Mouse (Mus musculus) MEL (cell line): ENCODE results near the gene Tab1. TPM values are rescaled to one million over a fixed set of nuclear protein-coding genes. Genes with fewer than 3 reads are reported as not detected.

Experiments used
- DNase-seq: peaks from one replicate; pipeline ENCODE4 v3.0.0; 2011; ENCODE audit warnings: low read depth, low spot score
- H3K27ac ChIP-seq: 2 replicates; pipeline ENCODE4 v1.5.1; 2012; ENCODE audit warnings: low read depth, mild to moderate bottlenecking, control low read depth, low read length, moderate library complexity; ENCODE audit not compliant: control insufficient read depth
- H3K27me3 ChIP-seq, 2 experiments: fragments of 150-350 bp in 1 of 2; sonication (generic) in 1 of 2; 2 replicates each; pipeline ENCODE4 v1.6.1; 2012; ENCODE audit warnings: low read length in 2 of 2, mild to moderate bottlenecking in 2 of 2, improper control_type of control experiment in 1 of 2, moderate library complexity in 1 of 2; ENCODE audit not compliant: insufficient read depth in 2 of 2, control insufficient read depth in 1 of 2
- H3K36me3 ChIP-seq, 2 experiments: 2 replicates each; pipeline ENCODE4 v1.6.1; 2012 to 2014; ENCODE audit warnings: low read length in 2 of 2, improper control_type of control experiment in 1 of 2, inconsistent platforms in 1 of 2, mild to moderate bottlenecking in 1 of 2; ENCODE audit not compliant: insufficient read depth in 2 of 2, control insufficient read depth in 1 of 2
- H3K4me1 ChIP-seq, 2 experiments: fragments of 150-350 bp in 1 of 2; sonication (generic) in 1 of 2; 2 replicates each; pipeline ENCODE4 v1.6.1; 2012; ENCODE audit warnings: low read length in 2 of 2, improper control_type of control experiment in 1 of 2, mild to moderate bottlenecking in 1 of 2; ENCODE audit not compliant: insufficient read depth in 2 of 2, control insufficient read depth in 1 of 2
- H3K4me3 ChIP-seq, 2 experiments: fragments of 150-350 bp in 1 of 2; sonication (generic) in 1 of 2; 2 replicates each; pipeline ENCODE4 v1.5.1; 2012; ENCODE audit warnings: low read depth in 2 of 2, low read length in 2 of 2, mild to moderate bottlenecking in 2 of 2, moderate library complexity in 2 of 2, control low read depth in 1 of 2, improper control_type of control experiment in 1 of 2; ENCODE audit not compliant: control insufficient read depth in 1 of 2, insufficient read depth in 1 of 2
- H3K79me2 ChIP-seq: 2 replicates; pipeline ENCODE4 v1.6.1; 2012; ENCODE audit warnings: mild to moderate bottlenecking, low read length, moderate library complexity; ENCODE audit not compliant: control insufficient read depth, poor library complexity, insufficient read depth
- H3K9ac ChIP-seq: 2 replicates; pipeline ENCODE4 v1.6.1; 2012; ENCODE audit warnings: low read depth, mild to moderate bottlenecking, control low read depth, low read length, moderate library complexity; ENCODE audit not compliant: control insufficient read depth, poor library complexity, severe bottlenecking
- H3K9me3 ChIP-seq: fragments of 150-350 bp; sonication (generic); replicated peaks from 2 replicates; pipeline ENCODE4 v1.6.1; 2012; ENCODE audit warnings: mild to moderate bottlenecking, low read length, improper control_type of control experiment, moderate library complexity; ENCODE audit not compliant: insufficient read depth
- BHLHE40 ChIP-seq: IDR thresholded peaks from 2 replicates; pipeline ENCODE4 v1.6.1; 2012; ENCODE audit warnings: low read depth, mild to moderate bottlenecking, inconsistent platforms, low read length, improper control_type of control experiment, borderline replicate concordance
- CHD2 ChIP-seq: IDR thresholded peaks from 2 replicates; pipeline ENCODE4 v1.6.1; 2011; ENCODE audit warnings: low read length, improper control_type of control experiment
- CTCF ChIP-seq, 3 experiments: IDR thresholded peaks in 2 of 3; conservative IDR thresholded peaks in 1 of 3; 2 replicates each; pipeline ENCODE4 v1.5.1; 2011 to 2012; ENCODE audit warnings: low read length in 3 of 3, low read depth in 2 of 3, mild to moderate bottlenecking in 2 of 3, improper control_type of control experiment in 1 of 3, inconsistent platforms in 1 of 3, mixed read lengths in 1 of 3, moderate library complexity in 1 of 3; ENCODE audit not compliant: control insufficient read depth in 1 of 3, insufficient read depth in 1 of 3, poor library complexity in 1 of 3, severe bottlenecking in 1 of 3
- E2F4 ChIP-seq: IDR thresholded peaks from 2 replicates; pipeline ENCODE4 v1.6.1; 2011; ENCODE audit warnings: low read depth, low read length, improper control_type of control experiment, borderline replicate concordance
- GATA1 ChIP-seq: IDR thresholded peaks from 2 replicates; pipeline ENCODE4 v1.6.1; 2011; ENCODE audit warnings: low read depth, low read length, improper control_type of control experiment
- KAT2A ChIP-seq: conservative IDR thresholded peaks from 2 replicates; pipeline ENCODE4 v1.6.1; 2012; ENCODE audit warnings: low read depth, low read length, improper control_type of control experiment, inconsistent platforms
- MAZ ChIP-seq: IDR thresholded peaks from 2 replicates; pipeline ENCODE4 v1.6.1; 2012; ENCODE audit warnings: low read depth, mild to moderate bottlenecking, inconsistent platforms, low read length, improper control_type of control experiment
- MXI1 ChIP-seq: IDR thresholded peaks from 2 replicates; pipeline ENCODE4 v1.6.1; 2011; ENCODE audit warnings: mild to moderate bottlenecking, low read depth, low read length, improper control_type of control experiment
- MYB ChIP-seq: IDR thresholded peaks from 2 replicates; pipeline ENCODE4 v1.6.1; 2011; ENCODE audit warnings: mild to moderate bottlenecking, low read depth, low read length, improper control_type of control experiment
- MYC ChIP-seq: IDR thresholded peaks from 2 replicates; pipeline ENCODE4 v1.6.1; 2011; ENCODE audit warnings: low read depth, mild to moderate bottlenecking, low read length, improper control_type of control experiment, moderate library complexity
- POLR2A ChIP-seq, 2 experiments: IDR thresholded peaks; 2 replicates each; pipeline ENCODE4 v1.6.1; 2011 to 2012; ENCODE audit warnings: low read length in 2 of 2, mild to moderate bottlenecking in 2 of 2, control low read depth in 1 of 2, improper control_type of control experiment in 1 of 2, low read depth in 1 of 2, moderate library complexity in 1 of 2; ENCODE audit not compliant: control insufficient read depth in 1 of 2, insufficient read depth in 1 of 2, poor library complexity in 1 of 2
- POLR2AphosphoS5 ChIP-seq: IDR thresholded peaks from 2 replicates; pipeline ENCODE4 v1.6.1; 2012; ENCODE audit warnings: low read depth, borderline replicate concordance, mild to moderate bottlenecking, inconsistent platforms, low read length, moderate library complexity, mixed read lengths
- RAD21 ChIP-seq: IDR thresholded peaks from 2 replicates; pipeline ENCODE4 v1.6.1; 2011; ENCODE audit warnings: mild to moderate bottlenecking, low read depth, low read length, improper control_type of control experiment
- RCOR1 ChIP-seq: IDR thresholded peaks from 2 replicates; pipeline ENCODE4 v1.6.1; 2012; ENCODE audit warnings: low read depth, mild to moderate bottlenecking, inconsistent platforms, low read length, improper control_type of control experiment
- SIN3A ChIP-seq: IDR thresholded peaks from 2 replicates; pipeline ENCODE4 v1.6.1; 2012; ENCODE audit warnings: low read length, improper control_type of control experiment, inconsistent platforms
- SMC3 ChIP-seq: IDR thresholded peaks from 2 replicates; pipeline ENCODE4 v1.6.1; 2011; ENCODE audit warnings: low read depth, low read length, improper control_type of control experiment
- TAL1 ChIP-seq: IDR thresholded peaks from 2 replicates; pipeline ENCODE4 v1.6.1; 2012; ENCODE audit warnings: mild to moderate bottlenecking, inconsistent platforms, low read length, moderate library complexity, mixed read lengths
- TCF12 ChIP-seq: IDR thresholded peaks from 2 replicates; pipeline ENCODE4 v1.6.1; 2014; ENCODE audit warnings: low read depth, mild to moderate bottlenecking, inconsistent platforms, low read length, improper control_type of control experiment, moderate library complexity
- USF1 ChIP-seq: IDR thresholded peaks from 2 replicates; pipeline ENCODE4 v1.6.1; 2014; ENCODE audit warnings: low read depth, mild to moderate bottlenecking, inconsistent platforms, low read length, improper control_type of control experiment, moderate library complexity
- ZKSCAN1 ChIP-seq: IDR thresholded peaks from 2 replicates; pipeline ENCODE4 v1.6.1; 2012; ENCODE audit warnings: low read depth, mild to moderate bottlenecking, inconsistent platforms, low read length, improper control_type of control experiment, moderate library complexity
- ZMIZ1 ChIP-seq: IDR thresholded peaks from 2 replicates; pipeline ENCODE4 v1.6.1; 2012; ENCODE audit warnings: low read depth, mild to moderate bottlenecking, inconsistent platforms, low read length, improper control_type of control experiment, moderate library complexity
- polyA plus RNA-seq, 2 experiments: library from polyadenylated mRNA; stranded (reverse) in 1 of 2; unstranded in 1 of 2; fragments of >175 nt in 1 of 2; fragments of >200 nt in 1 of 2; gene quantifications; 2 replicates each; pipeline versions ENCODE4 v1.2.1 to v1.2.4; 2012; ENCODE audit warnings: low replicate concordance in 2 of 2, low read depth in 1 of 2; ENCODE audit not compliant: insufficient read length in 2 of 2, insufficient read depth in 1 of 2, missing spikeins in 1 of 2
- total RNA-seq: library from RNA; depleted of rRNA; stranded (reverse); fragments of 300-350 nt; gene quantifications from 2 replicates; pipeline ENCODE4 v1.2.3, GENCODE M21; 2012

Gene Tab1
- total and polyA plus RNA-seq, 3 experiments, result 23.3 to 31.1 TPM; not detected in 1

DNA sequence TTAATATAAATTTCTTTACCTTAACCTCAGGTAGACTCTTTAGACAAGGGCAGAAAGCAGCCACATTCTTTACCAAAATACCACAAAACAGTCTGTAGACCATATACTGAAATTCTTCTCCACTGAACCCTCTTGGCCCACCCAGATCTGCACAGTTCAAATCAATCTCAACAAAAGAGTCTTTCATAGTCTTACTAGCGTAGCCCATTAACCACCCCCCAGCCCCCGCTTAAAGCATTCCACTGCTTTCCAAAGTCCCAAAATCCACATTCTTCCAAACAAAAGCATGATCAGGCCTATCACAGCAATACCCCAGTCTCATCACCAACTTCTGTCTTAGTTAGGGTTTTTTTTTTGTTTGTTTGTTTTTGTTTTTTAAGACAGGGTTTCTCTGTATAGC, 66.6 kb downstream of the Tab1 start:
- H3K79me2 ChIP-seq, result no peaks in the 10 kb centered on the region
- no peaks in the 10 kb centered on the region for H3K36me3 ChIP-seq
- TF ChIP-seq GATA1 (no peak), KAT2A (no peak), RCOR1 (no peak), SIN3A (no peak), ZKSCAN1 (no peak), SMC3 (no peak), POLR2AphosphoS5 (no peak), USF1 (no peak), MAZ (no peak), RAD21 (no peak), POLR2A (IDR thresholded peaks at IDR 0.05; ENCODE audit: control insufficient read depth in 1 of 2, insufficient read depth in 1 of 2, low read depth in 1 of 2, low read length in 2 of 2, poor library complexity in 1 of 2) (no peak), MYB (no peak)
- H3K27me3 ChIP-seq, result peaks cover 0 to 6% of the 10 kb centered on the region in 2 experiments; a peak in 3 of 4 replicates
- DNase-seq, result no peak
- H3K4me1 ChIP-seq, result no peaks in the 10 kb centered on the region
- H3K4me3 ChIP-seq, result no peak overlapping the region
- no peak overlapping the region for H3K27ac ChIP-seq
- H3K9me3 ChIP-seq, result no peaks in the 10 kb centered on the region
- no peak overlapping the region for H3K9ac ChIP-seq

DNA sequence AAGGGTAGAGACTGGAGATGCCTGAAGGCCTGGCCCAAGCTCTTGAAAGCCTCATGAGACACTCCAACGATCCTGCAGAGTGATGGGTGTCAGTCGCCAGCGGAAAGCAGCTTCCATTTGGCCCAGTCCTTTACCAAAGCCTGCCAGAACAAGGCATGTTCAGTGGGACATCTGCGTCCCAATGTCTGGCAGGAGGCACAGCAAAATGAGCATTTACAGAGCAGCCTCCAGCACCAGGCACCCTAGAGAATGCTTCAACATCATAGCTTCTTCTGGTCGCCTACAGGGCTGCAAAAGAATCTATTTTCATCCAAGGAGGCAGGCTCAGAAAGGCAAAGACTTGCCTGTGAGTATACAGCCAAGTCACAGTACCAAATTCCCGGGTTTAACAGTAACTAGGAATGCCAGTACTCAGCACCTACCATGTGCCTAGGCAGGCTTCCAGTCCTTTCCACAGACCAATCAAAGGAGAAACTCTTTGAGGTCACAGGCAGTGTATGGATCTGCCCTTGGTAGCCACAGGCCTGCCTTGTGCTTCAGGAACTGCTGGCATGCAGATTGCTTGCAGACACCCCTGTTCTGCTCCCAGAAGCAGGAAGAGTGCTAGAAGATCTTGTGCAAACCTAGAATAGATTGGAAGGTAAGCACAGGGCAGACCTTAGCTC, 69.3 kb downstream of the Tab1 start:
- no peaks in the 10 kb centered on the region for H3K4me1 ChIP-seq
- no peak overlapping the region for H3K9ac ChIP-seq
- H3K36me3 ChIP-seq, result no peaks in the 10 kb centered on the region
- H3K79me2 ChIP-seq, result no peaks in the 10 kb centered on the region
- H3K9me3 ChIP-seq, result no peaks in the 10 kb centered on the region
- peaks cover 0 to 7% of the 10 kb centered on the region in 2 experiments; a peak in 3 of 4 replicates for H3K27me3 ChIP-seq
- no peak overlapping the region for H3K4me3 ChIP-seq
- no peak for TF ChIP-seq POLR2AphosphoS5
- no peak for TF ChIP-seq CTCF (IDR thresholded peaks at IDR 0.05 in 2 of 3, conservative IDR thresholded peaks at IDR 0.05 in 1 of 3; ENCODE audit: control insufficient read depth in 1 of 3, insufficient read depth in 1 of 3, low read depth in 2 of 3, low read length in 3 of 3, poor library complexity in 1 of 3, severe bottlenecking in 1 of 3)
- no peak for TF ChIP-seq RCOR1
- no peak for TF ChIP-seq E2F4
- TF ChIP-seq MXI1, result no peak
- TF ChIP-seq TCF12, result no peak
- no peak for TF ChIP-seq MYC
- TF ChIP-seq SIN3A, result no peak
- TF ChIP-seq BHLHE40, result no peak
- no peak for TF ChIP-seq TAL1
- TF ChIP-seq CHD2, result no peak
- no peak for TF ChIP-seq MYB
- no peak for TF ChIP-seq ZMIZ1
- no peak overlapping the region for H3K27ac ChIP-seq
- DNase-seq, result no peak
